Mouse (Mus musculus) heart, embryonic 10.5 days (tissue): ENCODE measurements at regions not wholly inside any gene's neighbourhood (a gene's known extent, or its start where the extent isn't known, plus 50 kb on each side); places are given as distances from the start of the nearest gene placed in this dataset.

Experiments
- DNase-seq: peaks from one replicate; pipeline ENCODE4 v3.0.0-alpha.2; 2017; ENCODE audit warnings: low spot score
- H3K27ac ChIP-seq: fragments of 300-500 bp; sonication (generic); 2 replicates; pipeline ENCODE4 v1.5.1; 2016; ENCODE audit warnings: mild to moderate bottlenecking
- H3K27me3 ChIP-seq: fragments of 300-500 bp; sonication (generic); 2 replicates; pipeline ENCODE4 v1.6.1; 2016; ENCODE audit warnings: mild to moderate bottlenecking; ENCODE audit not compliant: poor library complexity, insufficient read depth, severe bottlenecking
- H3K36me3 ChIP-seq: fragments of 300-500 bp; sonication (generic); 2 replicates; pipeline ENCODE4 v1.6.1; 2016; ENCODE audit warnings: mild to moderate bottlenecking, moderate library complexity
- H3K4me1 ChIP-seq: fragments of 300-500 bp; sonication (generic); 2 replicates; pipeline ENCODE4 v1.6.1; 2016; ENCODE audit warnings: mild to moderate bottlenecking
- H3K4me3 ChIP-seq: fragments of 300-500 bp; sonication (generic); 2 replicates; pipeline ENCODE4 v1.5.1; 2016; ENCODE audit warnings: mild to moderate bottlenecking, moderate library complexity
- H3K9me3 ChIP-seq: fragments of 300-500 bp; sonication (generic); 2 replicates; pipeline ENCODE4 v1.6.1; 2016; ENCODE audit warnings: mild to moderate bottlenecking, moderate library complexity
- WGBS: fragments of 180-500 bp; shearing (Covaris S2); methylation state at CpG from one replicate; pipeline ENCODE4 v1.1.7; 2016; 5-methylcytosine and 5-hydroxymethylcytosine counted together

DNA sequence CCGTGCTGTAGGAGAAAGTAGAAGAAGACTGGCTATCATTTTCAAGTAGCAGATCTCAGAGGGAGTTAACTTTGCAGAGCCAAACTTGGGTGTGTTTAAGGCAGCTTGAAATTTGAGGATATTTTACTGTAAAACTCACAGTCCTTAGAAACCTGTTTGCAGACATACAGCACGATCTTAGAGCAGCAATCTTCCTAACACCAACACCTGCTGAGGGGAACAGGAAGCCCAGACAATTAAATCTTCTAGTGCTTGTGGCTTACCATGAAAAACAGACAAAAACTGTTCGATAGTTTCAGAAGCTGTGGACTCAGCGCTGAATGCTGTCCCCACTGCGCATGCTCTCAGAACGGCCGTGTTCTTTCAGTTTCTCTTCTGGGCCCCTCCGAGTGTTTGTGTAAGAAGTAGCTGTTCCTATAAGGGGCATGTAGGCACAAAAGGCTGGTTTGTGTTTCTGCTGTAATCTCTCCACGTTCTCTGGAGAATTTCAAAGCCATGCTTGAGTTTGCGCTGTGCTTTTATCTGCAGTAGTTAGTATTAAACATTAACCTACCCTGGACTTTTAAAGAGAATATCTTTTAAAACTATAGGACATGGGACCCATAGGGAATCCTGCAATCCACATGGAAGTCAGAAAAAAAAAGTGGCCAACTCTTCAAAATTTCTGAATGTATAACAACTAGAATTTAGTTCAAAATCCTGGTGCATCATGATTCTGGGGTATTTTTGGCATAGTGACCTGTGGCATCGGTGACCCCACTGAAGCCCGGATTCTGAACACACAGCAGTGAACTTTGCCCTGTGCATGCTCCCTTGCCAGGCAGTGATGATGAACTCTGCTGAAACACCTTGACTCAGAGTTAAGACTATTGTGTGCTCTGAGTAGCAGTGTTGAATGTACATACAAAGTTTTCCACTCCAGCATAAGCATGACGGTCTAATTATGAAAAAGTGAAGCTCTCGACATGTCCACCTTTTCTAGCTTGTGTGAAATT lies 584.4 kb downstream of the Etnk1 start:
- Histone ChIP-seq H3K27me3 (no peaks in the 10 kb centered on the region), H3K27ac (no peak overlapping the region), H3K4me1 (no peaks in the 10 kb centered on the region), H3K9me3 (no peaks in the 10 kb centered on the region), H3K4me3 (no peak overlapping the region), H3K36me3 (no peaks in the 10 kb centered on the region)
- WGBS = 72% methylated on average over 14 of the region's 14 CpGs
- DNase-seq = no peak

- no peaks in the 10 kb centered on the region for H3K27me3 ChIP-seq
- WGBS = 70% methylated on average over 3 of the region's 3 CpGs
- no peaks in the 10 kb centered on the region for H3K4me1 ChIP-seq
- no peaks in the 10 kb centered on the region for H3K36me3 ChIP-seq
- no peaks in the 10 kb centered on the region for H3K9me3 ChIP-seq
- H3K27ac ChIP-seq = no peak overlapping the region
- no peak for DNase-seq
- no peak overlapping the region for H3K4me3 ChIP-seq
Observed at GRCm38 (mm10) chr6:143757462-143757861, 590.4 kb downstream of the Etnk1 start.

DNA sequence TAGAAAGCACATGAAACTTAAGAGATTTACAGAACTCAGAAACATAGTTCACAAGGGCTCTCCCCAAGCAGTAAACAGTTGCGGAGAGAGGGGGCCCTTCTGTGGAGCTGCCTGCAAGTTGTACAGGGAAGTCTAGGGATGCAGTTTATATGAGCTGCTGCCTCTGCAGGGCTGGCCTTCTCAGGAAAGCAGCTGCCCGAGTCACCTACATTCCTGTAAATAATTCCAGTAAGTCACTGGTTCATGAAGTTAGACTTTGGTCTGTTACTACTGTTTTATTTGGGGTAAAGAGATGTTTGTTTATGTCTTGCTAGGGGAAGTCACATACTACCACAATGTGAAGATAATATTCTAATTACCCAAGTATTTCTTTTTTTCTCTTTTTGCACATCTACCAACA lies 601.1 kb downstream of the Etnk1 start:
- WGBS = 71% methylated on average over 2 of the region's 2 CpGs
- Histone ChIP-seq H3K27ac (no peak overlapping the region), H3K36me3 (no peaks in the 10 kb centered on the region), H3K4me1 (no peaks in the 10 kb centered on the region), H3K27me3 (no peaks in the 10 kb centered on the region), H3K4me3 (no peak overlapping the region), H3K9me3 (no peaks in the 10 kb centered on the region; the same call in 1 of the 2 replicates)
- DNase-seq = no peak
